Mouse (Mus musculus) ES-E14 (cell line): ENCODE results near the gene Syap1.

Experiments
- HCFC1 ChIP-seq: IDR thresholded peaks from 2 replicates; pipeline ENCODE4 v1.6.1; 2012; ENCODE audit warnings: low read length, inconsistent platforms, borderline replicate concordance; ENCODE audit not compliant: insufficient read depth
- MAFK ChIP-seq: IDR thresholded peaks from 2 replicates; pipeline ENCODE4 v1.6.1; 2014; ENCODE audit warnings: mild to moderate bottlenecking, low read depth, low read length, inconsistent platforms; ENCODE audit not compliant: insufficient read depth
- ZC3H11A ChIP-seq: IDR thresholded peaks from 2 replicates; pipeline ENCODE4 v1.6.1; 2012; ENCODE audit warnings: low read depth, mild to moderate bottlenecking, inconsistent platforms, low read length, borderline replicate concordance
- ZNF384 ChIP-seq: IDR thresholded peaks from 2 replicates; pipeline ENCODE4 v1.6.1; 2012; ENCODE audit warnings: low read depth, low read length, inconsistent platforms

DNA sequence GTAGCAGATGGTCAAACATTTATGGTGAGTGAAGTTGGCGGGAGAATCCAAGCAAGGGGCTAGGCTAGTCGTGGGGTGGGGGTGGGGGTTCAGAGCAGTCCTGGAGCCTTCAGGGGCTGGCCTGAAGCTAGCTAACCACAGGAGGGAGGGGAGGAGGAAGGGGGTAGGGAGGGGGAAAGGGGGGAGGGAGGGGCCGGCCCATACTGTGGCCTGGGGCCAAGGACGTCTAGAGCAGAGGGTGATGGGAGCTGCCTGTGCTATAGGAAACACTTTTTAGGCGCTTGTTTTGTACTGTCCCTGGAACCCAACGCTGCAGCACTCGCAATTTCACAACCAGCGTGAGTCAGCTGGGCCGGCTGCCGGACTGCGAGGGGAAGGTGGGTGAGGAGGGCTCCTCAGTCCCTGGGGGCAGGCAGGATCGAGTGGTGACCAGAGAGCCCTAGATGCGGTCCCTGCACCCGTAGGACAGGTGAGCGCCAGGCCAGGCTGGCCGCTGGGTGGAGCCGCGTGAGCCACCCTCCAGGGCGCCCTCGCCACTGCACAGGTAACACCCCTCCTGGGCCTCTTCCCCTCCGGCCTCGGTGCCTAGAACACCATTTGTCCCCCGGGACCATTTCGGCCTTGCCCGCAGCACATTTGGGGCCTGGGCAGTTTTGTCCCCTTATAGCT, 13.3 kb upstream of the Syap1 start:
- TF ChIP-seq MAFK (no peak), ZNF384 (no peak), ZC3H11A (no peak), HCFC1 (no peak)
